Mouse (Mus musculus) MEL (cell line): ENCODE data around the gene Nrxn2.

ENCODE experiments used
- CHD1 ChIP-seq: IDR thresholded peaks from 2 replicates; pipeline ENCODE4 v1.6.1; 2012; ENCODE audit warnings: low read depth, mild to moderate bottlenecking, inconsistent platforms, low read length, improper control_type of control experiment
- CTCF ChIP-seq, 3 experiments: IDR thresholded peaks in 2 of 3; conservative IDR thresholded peaks in 1 of 3; 2 replicates each; pipeline ENCODE4 v1.5.1; 2011 to 2012; ENCODE audit warnings: low read length in 3 of 3, low read depth in 2 of 3, mild to moderate bottlenecking in 2 of 3, improper control_type of control experiment in 1 of 3, inconsistent platforms in 1 of 3, mixed read lengths in 1 of 3, moderate library complexity in 1 of 3; ENCODE audit not compliant: control insufficient read depth in 1 of 3, insufficient read depth in 1 of 3, poor library complexity in 1 of 3, severe bottlenecking in 1 of 3
- EP300 ChIP-seq, 2 experiments: IDR thresholded peaks; 2 replicates each; pipeline ENCODE4 v1.6.1; 2011; ENCODE audit warnings: improper control_type of control experiment in 2 of 2, low read length in 2 of 2, low read depth in 1 of 2, mild to moderate bottlenecking in 1 of 2
- GATA1 ChIP-seq: IDR thresholded peaks from 2 replicates; pipeline ENCODE4 v1.6.1; 2011; ENCODE audit warnings: low read depth, low read length, improper control_type of control experiment
- MEF2A ChIP-seq: IDR thresholded peaks from 2 replicates; pipeline ENCODE4 v1.6.1; 2014; ENCODE audit warnings: low read depth, mild to moderate bottlenecking, inconsistent platforms, low read length, improper control_type of control experiment; ENCODE audit not compliant: poor library complexity, insufficient replicate concordance, severe bottlenecking; ENCODE audit errors: extremely low read depth
- MXI1 ChIP-seq: IDR thresholded peaks from 2 replicates; pipeline ENCODE4 v1.6.1; 2011; ENCODE audit warnings: mild to moderate bottlenecking, low read depth, low read length, improper control_type of control experiment
- MYB ChIP-seq: IDR thresholded peaks from 2 replicates; pipeline ENCODE4 v1.6.1; 2011; ENCODE audit warnings: mild to moderate bottlenecking, low read depth, low read length, improper control_type of control experiment
- NELFE ChIP-seq: IDR thresholded peaks from 2 replicates; pipeline ENCODE4 v1.6.1; 2011; ENCODE audit warnings: low read depth, low read length, improper control_type of control experiment
- POLR2AphosphoS2 ChIP-seq: IDR thresholded peaks from 2 replicates; pipeline ENCODE4 v1.6.1; 2011; ENCODE audit warnings: low read length, improper control_type of control experiment
- RAD21 ChIP-seq: IDR thresholded peaks from 2 replicates; pipeline ENCODE4 v1.6.1; 2011; ENCODE audit warnings: mild to moderate bottlenecking, low read depth, low read length, improper control_type of control experiment
- SIN3A ChIP-seq: IDR thresholded peaks from 2 replicates; pipeline ENCODE4 v1.6.1; 2012; ENCODE audit warnings: low read length, improper control_type of control experiment, inconsistent platforms
- TBP ChIP-seq: IDR thresholded peaks from 2 replicates; pipeline ENCODE4 v1.8.0; 2011; ENCODE audit warnings: low read depth, low read length, improper control_type of control experiment
- TCF12 ChIP-seq: IDR thresholded peaks from 2 replicates; pipeline ENCODE4 v1.6.1; 2014; ENCODE audit warnings: low read depth, mild to moderate bottlenecking, inconsistent platforms, low read length, improper control_type of control experiment, moderate library complexity

DNA sequence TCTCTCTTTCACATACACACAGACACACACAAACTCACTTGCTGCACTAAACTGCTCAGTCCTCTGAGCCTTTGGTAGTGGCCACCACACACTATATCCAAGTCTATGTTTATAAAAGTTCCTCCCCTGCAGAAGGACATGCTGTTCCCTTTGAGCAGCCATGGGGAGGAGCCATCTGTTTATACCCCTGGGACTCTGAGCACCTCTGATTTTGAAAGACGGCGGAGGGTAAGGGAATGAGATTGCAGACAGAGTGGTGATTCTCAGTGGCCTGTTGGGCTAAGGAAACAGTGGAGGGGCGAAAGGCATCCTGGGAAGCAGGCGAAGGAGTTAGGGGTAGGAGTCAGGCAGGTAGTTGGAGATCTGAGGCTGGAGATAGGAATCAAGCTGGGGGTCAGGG is 121.1 kb downstream of the Nrxn2 start:
- TF ChIP-seq POLR2AphosphoS2 (no peak), CTCF (IDR thresholded peaks at IDR 0.05 in 2 of 3, conservative IDR thresholded peaks at IDR 0.05 in 1 of 3; ENCODE audit: control insufficient read depth in 1 of 3, insufficient read depth in 1 of 3, low read depth in 2 of 3, low read length in 3 of 3, poor library complexity in 1 of 3, severe bottlenecking in 1 of 3) (no peak), CHD1 (no peak), MYB (no peak), RAD21 (no peak), TBP (no peak), EP300 (IDR thresholded peaks at IDR 0.05; ENCODE audit: low read depth in 1 of 2, low read length in 2 of 2) (no peak), TCF12 (no peak), SIN3A (no peak), NELFE (no peak), MEF2A (no peak), GATA1 (no peak), MXI1 (no peak)
